Mouse (Mus musculus) lung, adult 2 months (tissue): ENCODE data around the gene Fbln2.

Experiments
- CTCF ChIP-seq: fragments of 200-500 bp; IDR thresholded peaks from 2 replicates; pipeline ENCODE4 v1.5.1; 2011; ENCODE audit warnings: mild to moderate bottlenecking, low read length, control low read depth; ENCODE audit not compliant: insufficient read depth
- POLR2A ChIP-seq: fragments of 200-500 bp; IDR thresholded peaks from 2 replicates; pipeline ENCODE4 v1.6.1; 2011; ENCODE audit warnings: low read depth, mild to moderate bottlenecking, control low read depth, low read length, borderline replicate concordance; ENCODE audit errors: extremely low read depth

DNA sequence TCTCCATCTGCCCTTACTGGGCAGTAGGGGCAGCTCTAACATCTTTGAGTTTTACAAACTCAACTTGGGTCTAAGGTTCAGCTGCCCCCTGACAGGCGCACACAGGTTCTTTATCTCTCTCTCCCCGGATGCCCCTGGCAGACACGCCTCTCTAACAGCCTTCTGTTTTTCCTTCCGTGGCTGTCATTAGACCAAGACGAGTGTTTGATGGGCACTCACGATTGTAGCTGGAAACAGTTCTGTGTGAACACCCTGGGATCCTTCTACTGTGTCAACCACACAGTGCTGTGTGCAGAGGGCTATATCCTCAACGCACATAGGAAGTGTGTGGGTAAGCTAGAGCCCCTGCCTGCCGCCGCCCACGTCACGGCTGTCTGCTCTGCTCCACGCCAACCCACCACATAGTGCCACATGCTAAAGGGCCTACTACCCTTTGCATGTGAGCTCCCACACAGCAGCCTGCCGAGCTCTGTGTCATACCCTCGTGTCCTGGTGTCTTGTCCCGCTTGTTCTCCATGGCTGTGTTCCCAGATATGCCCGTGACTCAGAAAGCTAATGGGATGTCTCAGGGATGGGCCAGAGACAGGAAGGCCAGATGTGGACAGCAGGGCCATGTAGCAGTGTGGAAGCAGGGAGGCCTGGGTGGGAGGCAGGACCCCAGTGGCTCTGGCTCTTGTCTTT lies 47.3 kb downstream of the Fbln2 start:
- TF ChIP-seq CTCF (no peak), POLR2A (no peak)
